Mouse (Mus musculus) cerebellum, adult 2 months (tissue): ENCODE results near the gene Rps6kl1.

Experiments
- CTCF ChIP-seq: fragments of 200-500 bp; IDR thresholded peaks from 2 replicates; pipeline ENCODE4 v1.5.1; 2011; ENCODE audit warnings: low read depth, mild to moderate bottlenecking, control low read depth, low read length, moderate library complexity, borderline replicate concordance; ENCODE audit not compliant: insufficient read depth
- POLR2A ChIP-seq: fragments of 200-500 bp; IDR thresholded peaks from 2 replicates; pipeline ENCODE4 v1.6.1; 2011; ENCODE audit warnings: low read length, control low read depth, borderline replicate concordance; ENCODE audit not compliant: insufficient read depth

- TF ChIP-seq CTCF (no peak), POLR2A (no peak)
These were observed 44.0 kb upstream of the Rps6kl1 start for GRCm38 (mm10) chr12:85195086-85195485.
